Mouse (Mus musculus) adipocyte (in vitro differentiated cells): ENCODE measurements around the gene Limd2.
"Not testable (repeated sequence)": the region's sequence is repeated elsewhere in the genome, so short reads cannot be mapped to it uniquely, and the experiment has no call there.

Source experiments
- DNase-seq: peaks from one replicate; pipeline ENCODE4 v3.0.0-alpha.2; 2016; ENCODE audit warnings: low spot score

Limd2 gene

GRCm38 (mm10) chr11:106126727-106127373 lies 33.8 kb downstream of the Limd2 start:
- not testable (repeated sequence) for DNase-seq

GRCm38 (mm10) chr11:106125827-106126226 lies 34.8 kb downstream of the Limd2 start:
- no peak for DNase-seq

GRCm38 (mm10) chr11:106124784-106125183 lies 35.9 kb downstream of the Limd2 start:
- DNase-seq = no peak

- peak; percentile 45 for DNase-seq
Observed at GRCm38 (mm10) chr11:106122736-106123135, 37.9 kb downstream of the Limd2 start.

GRCm38 (mm10) chr11:106122221-106122620 lies 38.4 kb downstream of the Limd2 start:
- DNase-seq = no peak

GRCm38 (mm10) chr11:106111688-106112087 lies 49.0 kb downstream of the Limd2 start:
- DNase-seq = no peak
